Mouse (Mus musculus) induced T-regulatory cell, adult 2 months (primary cell): ENCODE data around the gene C1rb.
"Not testable (repeated sequence)": the region's sequence is repeated elsewhere in the genome, so short reads cannot be mapped to it uniquely, and the experiment has no call there.

Experiments
- DNase-seq: peaks from one replicate; pipeline ENCODE4 v3.0.0-alpha.2; 2012; ENCODE audit warnings: low read depth

C1rb gene

GRCm38 (mm10) chr6:124570026-124570425 lies at the start of gene C1rb:
Gene C1rb (plus strand): TSS chr6:124570294.
- peak; percentile 78 for DNase-seq

DNA sequence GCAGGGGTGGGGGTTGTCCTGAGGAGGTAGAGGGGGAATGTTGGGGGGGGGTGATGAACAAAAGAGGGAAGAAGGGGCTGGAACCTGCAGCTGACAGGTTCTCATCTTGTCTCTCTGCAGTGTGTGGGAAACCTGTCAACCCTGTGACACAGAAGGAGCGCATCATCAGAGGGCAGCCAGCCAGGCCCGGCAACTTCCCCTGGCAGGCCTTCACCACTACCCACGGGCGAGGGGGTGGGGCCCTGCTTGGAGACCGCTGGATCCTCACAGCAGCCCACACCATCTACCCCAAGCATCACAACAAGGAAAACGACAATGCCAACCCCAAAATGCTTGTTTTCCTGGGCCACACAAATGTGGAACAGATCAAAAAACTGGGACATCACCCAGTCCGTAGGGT lies 48.0 kb upstream of the C1rb start:
- DNase-seq, result not testable (repeated sequence)

GRCm38 (mm10) chr6:124527881-124528280 lies 42.2 kb upstream of the C1rb start:
- no peak for DNase-seq

DNA sequence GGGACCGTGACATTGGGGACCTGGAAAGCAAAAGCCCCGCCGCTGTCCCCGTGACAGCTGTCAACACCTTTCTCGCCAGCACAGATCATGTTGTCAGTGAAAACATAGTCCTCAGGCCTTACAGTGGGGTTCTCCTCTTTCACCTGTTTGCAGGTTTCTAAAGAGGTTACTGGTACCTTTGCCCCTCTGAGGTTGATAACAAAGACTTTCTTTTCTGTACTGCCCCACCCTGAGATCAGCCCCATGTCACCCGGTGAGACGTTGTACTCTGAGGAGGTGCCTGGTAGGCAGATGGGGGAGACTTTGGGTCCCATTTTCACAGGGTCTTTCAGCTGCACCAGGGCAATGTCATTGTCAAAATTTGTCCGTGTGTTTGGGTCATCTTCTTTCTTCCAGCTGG lies 39.0 kb upstream of the C1rb start:
- DNase-seq, result no peak

DNA sequence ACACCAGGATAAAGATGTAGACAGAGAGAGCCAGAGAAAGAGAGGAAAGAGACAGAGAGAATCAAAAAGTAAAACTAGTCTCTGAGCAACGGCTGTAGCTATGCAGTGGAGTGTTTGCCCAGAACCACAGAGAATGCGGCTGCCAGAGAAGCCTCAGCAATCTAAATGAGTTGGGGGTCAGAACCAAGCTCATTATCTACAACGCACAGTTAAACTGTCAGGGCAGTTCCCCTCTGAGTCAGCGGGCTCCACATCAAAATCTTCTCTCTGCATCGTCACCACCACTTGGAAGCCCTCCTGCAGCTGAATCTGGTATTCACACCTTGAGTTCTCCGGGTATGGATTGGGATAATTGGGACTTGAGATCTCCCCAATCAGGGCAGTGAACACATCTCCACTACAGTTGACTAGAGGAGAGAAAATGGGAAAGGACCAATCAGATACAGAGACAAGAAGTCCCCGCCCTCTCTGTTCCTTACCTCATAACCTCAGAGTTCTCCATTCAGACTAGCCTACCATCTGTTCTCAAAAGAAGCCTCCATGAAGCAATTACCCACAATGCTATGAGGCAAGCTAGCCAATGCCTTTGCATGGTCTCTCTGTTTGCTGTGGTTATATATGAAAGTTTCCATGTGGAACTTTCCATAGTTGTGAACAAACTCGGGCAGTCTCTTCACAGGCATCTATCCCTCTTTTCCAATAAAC lies 33.8 kb upstream of the C1rb start:
- DNase-seq, result not testable (repeated sequence)

DNA sequence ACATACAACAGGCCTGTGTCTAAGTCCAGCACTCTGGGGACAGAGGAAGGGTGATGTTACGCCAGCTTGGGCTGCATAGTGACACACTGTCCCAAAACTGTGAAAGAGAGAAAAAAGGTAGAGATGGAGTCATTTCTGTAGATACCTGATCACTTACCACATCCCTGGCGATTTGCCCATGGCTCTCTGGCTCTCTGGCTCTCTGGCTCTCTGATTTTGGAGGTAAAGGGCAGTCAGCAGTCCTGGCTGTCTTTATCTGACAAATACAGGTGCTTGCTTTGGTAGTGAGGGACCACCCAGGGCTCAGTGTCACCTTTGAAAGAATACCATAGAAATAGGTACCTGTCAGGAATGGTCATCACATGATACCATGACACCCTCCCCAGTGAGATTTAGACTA lies 28.9 kb upstream of the C1rb start:
- not testable (repeated sequence) for DNase-seq

- DNase-seq, result peak; percentile 8
Observed at GRCm38 (mm10) chr6:124542284-124542683, 27.8 kb upstream of the C1rb start, which contains the start of gene C1s1. Gene C1s1 (minus strand): TSS chr6:124542359.

DNA sequence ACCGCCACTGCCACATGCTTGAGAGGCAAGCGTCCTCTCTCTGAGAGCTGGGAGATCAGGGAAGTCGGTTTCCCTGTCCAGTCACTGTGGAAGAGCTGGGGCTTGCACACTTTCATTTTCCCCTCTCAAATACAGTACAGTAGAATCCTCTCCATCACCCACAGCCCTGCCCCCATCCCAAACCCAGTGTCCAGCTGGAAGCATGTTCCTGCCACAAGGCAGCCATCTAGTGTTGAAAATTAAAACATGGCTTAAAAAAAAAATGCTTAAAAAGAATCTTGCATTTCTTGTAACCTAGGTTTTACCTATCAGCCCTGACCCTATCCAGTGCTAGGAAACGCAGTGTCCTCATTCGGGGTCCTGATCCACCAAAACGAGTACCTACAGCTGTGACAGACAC lies 25.6 kb upstream of the C1rb start:
- no peak for DNase-seq

GRCm38 (mm10) chr6:124545425-124545824 lies 24.7 kb upstream of the C1rb start:
- no peak for DNase-seq

DNA sequence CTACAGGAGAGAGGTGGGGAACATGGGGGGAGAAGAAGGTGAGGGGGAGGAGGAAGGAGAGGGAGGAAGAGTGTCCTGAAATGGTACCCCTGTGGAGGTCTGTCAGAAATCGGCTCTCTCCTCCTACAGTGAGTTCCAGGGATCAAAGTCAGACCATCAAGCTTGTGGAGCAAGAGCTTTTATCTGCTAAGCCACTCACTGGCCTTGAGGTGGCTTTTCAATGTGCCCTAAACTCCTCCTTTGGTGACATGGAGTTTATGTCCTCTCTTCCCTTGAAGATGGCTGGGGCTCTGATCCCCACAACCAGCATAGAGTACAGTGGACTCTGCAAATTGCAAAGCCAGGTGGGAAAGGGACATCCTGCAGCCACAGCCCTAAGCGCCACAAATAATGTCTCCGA lies 22.1 kb upstream of the C1rb start:
- DNase-seq, result not testable (repeated sequence)

GRCm38 (mm10) chr6:124549023-124549550 lies 21.0 kb upstream of the C1rb start:
- DNase-seq, result no peak

DNA sequence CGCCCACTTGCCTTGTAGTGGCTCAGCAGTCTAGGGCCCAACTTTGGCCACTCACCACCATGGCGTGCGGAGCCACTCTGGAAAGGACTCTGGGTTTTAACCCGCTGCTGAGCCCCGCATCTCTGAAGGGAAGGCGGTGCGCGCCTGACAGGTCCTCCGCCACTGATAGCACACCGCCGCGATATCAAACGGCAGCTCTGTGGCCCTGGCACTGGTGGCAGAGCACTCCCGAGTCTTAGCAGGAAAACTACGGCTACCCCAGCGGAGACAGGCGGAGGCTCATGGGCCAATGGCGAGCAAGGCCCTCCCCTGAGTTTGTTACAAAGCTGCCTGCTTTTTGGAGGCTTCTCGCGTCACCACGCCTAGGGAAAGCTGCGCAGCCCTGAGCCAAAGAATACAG lies 17.3 kb upstream of the C1rb start:
- DNase-seq, result no peak

- not testable (repeated sequence) for DNase-seq
Observed at GRCm38 (mm10) chr6:124555956-124556355, 14.1 kb upstream of the C1rb start.

- not testable (repeated sequence) for DNase-seq
Observed at GRCm38 (mm10) chr6:124561156-124561555, 8.9 kb upstream of the C1rb start.

- DNase-seq, result not testable (repeated sequence)
Observed at GRCm38 (mm10) chr6:124561611-124562010, 8.5 kb upstream of the C1rb start.

DNA sequence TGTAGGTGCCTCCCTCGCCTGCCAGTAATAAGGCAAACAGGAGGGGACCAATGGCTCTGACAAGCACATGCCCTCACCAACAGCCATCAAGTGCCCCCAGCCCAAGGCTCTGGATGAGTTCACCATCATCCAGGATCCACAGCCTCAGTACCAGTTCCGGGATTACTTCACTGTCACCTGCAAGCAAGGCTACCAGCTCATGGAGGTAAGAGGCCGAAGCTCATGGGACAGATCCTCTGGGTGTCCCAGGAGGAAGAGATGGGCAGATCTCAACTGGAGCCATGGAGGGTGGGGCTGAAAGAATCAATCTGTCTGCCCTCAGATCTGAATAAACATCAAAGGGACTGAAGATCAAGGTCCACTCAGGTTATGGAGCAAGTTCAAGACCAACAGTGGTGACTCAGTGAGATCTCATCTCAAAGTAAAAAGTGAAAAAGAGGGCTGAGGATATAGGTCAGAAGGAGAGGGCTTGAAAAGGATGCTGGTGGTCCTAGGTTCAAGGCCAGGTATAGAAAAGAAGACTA lies 5.1 kb downstream of the C1rb start:
- not testable (repeated sequence) for DNase-seq

DNA sequence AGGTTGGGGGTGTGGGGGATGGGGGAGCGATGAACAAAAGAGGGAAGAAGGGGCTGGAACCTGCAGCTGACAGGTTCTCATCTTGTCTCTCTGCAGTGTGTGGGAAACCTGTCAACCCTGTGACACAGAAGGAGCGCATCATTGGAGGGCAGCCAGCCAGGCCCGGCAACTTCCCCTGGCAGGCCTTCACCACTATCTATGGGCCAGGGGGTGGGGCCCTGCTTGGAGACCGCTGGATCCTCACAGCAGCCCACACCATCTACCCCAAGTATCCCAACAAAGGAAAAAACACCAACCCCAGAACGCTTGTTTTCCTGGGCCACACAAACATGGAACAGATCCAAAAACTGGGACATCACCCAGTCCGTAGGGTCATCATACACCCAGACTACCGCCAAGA lies 10.1 kb downstream of the C1rb start:
- DNase-seq, result not testable (repeated sequence)

- no peak for DNase-seq
Observed at GRCm38 (mm10) chr6:124582231-124582630, 12.1 kb downstream of the C1rb start.

DNA sequence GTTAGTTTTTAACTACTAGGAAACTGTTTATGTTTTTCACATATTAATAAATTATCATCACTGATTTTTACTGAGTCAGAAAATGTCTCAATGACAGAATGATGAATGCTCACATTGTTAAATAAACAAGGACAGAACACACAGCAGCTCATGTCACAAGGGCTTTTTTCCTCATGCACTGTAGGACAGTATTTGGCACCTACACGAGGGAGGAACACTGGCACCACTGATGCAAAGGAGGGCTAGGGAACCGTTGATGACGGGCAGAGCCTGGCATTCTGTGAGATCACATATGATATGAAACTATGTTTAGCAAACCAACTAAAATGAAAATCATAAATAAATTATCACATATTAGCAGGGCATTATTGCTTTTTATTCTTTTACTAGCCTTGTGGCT lies 14.8 kb downstream of the C1rb start:
- no peak for DNase-seq

- no peak for DNase-seq
Observed at GRCm38 (mm10) chr6:124585761-124586160, 15.7 kb downstream of the C1rb start.

GRCm38 (mm10) chr6:124586266-124586665 lies 16.2 kb downstream of the C1rb start:
- DNase-seq, result no peak

DNA sequence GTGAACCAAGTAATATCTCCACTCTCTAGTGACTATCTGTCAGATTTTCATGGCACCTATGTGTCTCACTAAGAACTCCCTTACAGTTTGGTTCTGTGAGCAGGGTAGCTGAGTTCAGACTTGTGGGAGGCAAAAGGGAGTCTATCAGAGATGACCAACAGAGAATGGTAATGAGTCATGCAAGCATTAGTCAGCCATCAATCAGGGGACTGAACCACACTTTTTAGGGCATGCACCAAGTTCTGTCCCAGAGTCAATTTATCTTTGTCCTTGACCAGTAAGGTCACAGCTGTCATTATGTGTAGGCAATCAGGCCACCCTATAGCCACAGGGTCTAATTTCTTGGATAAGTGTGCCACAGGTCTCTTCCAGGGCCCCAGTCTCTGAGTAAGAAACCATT lies 18.7 kb downstream of the C1rb start:
- no peak for DNase-seq

- no peak for DNase-seq
Observed at GRCm38 (mm10) chr6:124592186-124592700, 22.1 kb downstream of the C1rb start.
